Mouse (Mus musculus) Muller cell, postnatal 12 days (primary cell): ENCODE measurements around the gene Tmcc3.

Source experiments
- DNase-seq: peaks from one replicate; pipeline ENCODE4 v3.0.0-alpha.2; 2015; ENCODE audit errors: inconsistent ontology term

Gene Tmcc3

DNA sequence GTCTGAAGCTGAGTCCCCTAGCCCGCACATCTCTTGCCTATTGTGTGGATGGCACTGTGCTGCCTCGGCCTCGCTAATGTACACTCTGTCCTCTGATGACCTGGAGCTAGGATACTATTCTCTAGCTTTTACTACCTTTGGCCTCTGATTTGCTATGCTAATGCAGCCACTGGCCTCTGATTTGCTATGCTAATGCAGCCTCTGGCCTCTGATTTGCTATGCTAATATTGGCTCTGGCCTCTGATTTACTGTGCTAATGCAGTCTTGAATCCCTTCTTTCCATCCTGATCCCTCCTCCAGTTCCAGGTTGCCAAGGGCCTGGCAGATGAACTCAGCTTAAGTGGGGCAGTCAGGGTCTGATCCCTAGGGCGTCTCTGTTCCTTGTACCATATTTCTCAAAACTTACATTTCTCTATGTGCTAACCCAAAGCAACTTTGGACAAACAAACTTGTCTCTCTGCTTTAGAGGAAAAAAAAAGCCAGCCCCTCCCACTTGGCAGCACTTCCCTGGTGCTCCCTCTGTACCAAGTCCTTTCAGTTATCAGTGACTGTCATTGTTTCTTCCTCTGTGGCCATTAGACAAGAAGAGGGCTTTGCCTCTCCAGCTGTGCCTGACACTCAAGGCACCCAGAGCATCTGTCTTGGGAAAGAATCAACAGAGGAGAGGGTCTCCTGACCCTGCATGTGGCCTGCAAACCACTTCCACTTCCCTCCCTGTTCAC, 237.9 kb downstream of the Tmcc3 start:
- no peak for DNase-seq

DNA sequence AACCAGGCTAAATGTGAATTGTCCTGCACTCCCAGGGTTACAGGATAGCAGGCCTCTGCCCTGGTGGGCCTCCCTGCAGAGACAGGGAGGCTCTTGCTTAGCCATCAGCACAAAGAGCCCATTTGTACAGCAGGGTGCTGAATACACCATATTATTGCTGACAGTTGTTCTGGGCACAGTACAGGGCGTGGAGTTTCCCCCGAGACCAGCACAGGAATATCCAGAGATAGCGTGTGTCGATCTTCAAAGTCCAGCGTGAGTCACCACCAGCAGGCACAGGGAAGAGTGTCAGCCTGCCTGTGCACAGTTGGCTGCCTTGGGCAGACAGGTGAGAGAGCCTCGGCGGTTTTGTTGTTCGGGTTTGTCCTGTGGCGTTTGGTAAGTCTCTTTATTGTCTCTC, 238.9 kb downstream of the Tmcc3 start:
- no peak for DNase-seq

DNA sequence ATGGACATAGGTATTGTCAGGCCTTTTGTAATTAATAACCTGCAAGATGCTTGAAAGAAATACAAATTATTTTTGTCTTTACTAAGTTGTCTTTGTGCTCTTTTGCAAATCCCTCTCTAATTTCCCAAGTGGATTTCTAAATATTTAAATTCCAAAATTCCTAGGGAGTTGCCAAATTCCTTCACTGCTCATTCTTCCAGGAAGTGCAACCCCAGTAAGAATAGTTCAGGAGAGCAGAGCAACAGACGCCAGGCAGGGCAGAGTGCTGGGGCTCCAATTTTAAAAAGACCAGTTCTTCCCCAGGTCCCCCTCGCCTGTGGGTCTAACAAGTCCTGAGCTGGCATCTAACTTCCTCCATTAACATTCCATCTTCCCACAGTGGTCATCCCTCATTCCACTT, 239.3 kb downstream of the Tmcc3 start:
- peak; percentile 55 for DNase-seq

DNA sequence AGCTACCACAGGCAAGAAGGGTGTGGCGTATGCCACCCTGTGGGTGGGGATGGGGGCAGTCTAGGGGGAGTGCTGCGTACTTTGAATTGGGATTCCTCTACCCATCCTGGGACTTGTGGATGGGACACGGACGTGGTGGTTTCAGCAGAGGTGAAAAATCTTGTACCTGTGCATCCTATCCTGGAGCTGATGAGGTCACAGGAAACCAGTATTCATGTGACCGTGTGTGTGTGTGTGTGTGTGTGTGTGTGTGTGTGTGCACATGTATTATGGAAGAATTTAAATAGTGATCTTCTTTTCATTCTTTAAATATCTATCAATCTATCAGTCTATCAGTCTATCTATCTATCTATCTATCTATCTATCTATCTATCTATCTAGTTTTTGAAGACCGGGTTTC, 239.8 kb downstream of the Tmcc3 start:
- no peak for DNase-seq

DNA sequence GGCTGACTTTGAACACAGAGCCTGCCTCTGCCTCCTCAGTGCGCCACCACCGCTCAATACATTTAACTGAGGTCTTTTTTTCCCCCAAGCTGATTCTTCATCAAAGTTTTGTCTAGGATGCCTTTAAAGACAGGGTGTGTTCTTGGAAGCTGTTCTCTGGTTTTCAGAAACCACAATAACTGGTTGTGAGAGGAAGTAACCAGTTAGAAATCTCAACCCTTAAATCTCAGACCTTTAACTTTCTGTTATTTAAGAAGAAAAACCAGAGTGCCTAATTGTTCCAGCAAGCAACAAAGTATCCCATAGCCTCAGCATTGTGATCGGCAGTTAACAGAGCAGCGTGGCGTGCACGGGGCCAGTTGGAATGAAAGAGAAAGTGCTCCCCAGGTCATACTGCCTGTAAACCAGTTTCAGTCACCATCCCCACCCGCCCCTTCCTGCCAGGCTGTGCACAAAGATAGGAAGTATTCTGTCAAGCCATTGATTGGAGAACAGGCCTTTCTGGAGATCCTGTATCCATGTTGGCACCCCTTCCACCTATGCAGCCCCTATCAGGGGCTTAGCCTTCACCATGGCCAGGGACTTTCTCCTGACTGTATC, 240.3 kb downstream of the Tmcc3 start:
- no peak for DNase-seq

DNA sequence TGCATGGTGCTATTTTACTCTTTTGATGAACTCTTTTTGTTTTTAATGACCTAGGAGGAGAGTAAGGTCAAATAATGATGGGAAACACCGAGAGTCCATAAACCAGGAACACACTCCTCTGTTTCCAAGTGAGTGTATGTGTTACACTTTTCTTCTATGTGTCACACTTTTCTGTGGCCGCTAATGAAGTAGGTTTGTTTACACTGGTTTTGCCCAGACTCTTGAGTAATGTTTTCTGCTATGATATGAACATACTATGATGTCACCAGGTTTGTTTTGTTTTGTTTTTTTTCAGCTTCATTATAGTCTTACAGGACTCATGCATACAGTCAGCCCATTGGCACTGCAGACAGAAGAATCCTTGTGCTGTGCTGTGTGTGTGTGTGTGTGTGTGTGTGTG, 243.6 kb downstream of the Tmcc3 start:
- DNase-seq, result no peak

DNA sequence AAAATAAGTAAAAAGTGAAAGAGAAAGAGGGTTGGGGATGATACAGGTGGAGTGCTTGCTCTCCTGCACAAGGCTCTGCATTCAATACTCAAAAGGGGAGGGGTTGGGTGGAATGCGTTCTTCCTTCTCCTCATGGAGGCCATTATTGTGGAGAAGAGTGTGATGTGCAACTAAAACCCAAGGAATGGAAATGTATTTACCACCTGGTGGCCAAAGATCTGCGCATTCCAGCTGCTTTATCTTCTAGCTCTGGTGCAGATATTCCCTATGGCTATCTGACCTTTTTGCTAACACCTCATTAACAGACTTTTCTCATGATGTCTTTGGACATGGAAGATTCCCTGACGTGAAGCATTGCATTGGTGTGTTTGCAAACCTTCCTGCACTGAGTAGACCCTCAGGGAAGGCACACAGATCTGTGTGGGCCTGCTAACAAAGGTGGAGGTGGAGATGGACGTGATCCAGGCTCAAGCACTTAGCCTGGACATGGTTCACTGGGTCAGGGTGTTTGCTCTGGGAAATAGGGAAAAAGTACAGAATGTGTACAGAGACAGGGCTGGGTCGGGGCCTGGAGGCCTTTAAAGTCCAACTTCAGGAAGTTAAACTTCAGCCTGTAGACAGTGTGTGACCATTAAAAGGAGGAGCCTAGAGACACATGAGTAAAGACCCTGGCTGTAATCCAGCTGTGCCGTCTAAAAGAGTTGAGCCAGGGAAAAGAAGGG, 245.8 kb downstream of the Tmcc3 start:
- DNase-seq, result no peak

DNA sequence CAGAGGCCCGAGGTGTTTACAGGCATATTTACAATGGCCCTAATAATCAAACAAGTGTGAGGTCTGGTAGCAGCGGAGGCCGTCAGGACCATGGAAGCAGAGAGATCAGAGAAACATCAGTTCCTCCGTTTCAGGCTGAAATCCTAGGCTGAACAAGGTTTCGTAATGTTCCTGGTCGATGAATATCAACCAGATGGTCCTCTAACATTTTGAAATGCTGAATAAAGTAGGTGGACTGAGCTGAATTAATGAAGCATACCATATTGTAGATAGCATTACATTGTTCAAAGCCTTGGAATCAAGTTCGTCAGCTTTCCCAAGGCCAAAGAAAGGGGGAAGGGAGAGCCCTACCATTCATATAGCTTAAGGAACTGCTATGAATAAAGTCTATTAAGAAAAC, 247.1 kb downstream of the Tmcc3 start:
- no peak for DNase-seq

DNA sequence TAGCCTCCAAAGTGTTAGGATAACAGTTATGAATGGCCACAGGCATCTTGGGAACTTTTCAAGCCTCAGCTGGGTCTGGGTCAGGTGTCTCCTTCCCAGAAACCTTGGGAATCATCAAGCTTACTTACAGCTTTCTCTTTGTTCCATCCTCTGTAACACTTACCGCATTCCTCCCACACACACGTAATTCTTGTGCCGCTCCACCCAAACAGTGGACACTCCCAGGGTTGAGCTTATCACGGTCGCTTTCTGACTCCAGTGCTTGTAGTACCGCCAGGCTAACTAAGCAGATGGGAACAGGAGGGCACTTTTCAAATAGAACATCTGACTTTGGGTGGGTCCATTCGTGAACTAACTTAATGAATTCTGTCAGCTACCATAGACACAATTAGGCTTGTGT, 249.6 kb downstream of the Tmcc3 start:
- DNase-seq, result peak; percentile 37

DNA sequence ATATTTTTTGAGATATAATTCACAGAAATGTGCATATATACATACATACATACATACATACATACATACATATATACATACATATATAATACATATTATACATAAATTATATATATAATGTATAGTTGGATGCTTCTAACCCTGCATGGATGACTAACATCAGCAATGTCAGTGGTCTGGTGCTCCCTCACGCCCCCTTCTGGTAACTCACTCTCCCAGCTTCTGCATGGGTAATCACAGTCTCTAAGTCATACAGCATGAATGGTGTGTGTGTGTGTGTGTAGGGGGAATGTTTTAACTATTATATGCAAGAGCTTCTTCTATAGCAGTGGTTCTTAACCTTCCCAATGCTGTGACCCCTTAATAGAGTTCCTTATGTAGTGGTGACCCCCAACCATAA, 250.4 kb downstream of the Tmcc3 start:
- DNase-seq, result no peak

DNA sequence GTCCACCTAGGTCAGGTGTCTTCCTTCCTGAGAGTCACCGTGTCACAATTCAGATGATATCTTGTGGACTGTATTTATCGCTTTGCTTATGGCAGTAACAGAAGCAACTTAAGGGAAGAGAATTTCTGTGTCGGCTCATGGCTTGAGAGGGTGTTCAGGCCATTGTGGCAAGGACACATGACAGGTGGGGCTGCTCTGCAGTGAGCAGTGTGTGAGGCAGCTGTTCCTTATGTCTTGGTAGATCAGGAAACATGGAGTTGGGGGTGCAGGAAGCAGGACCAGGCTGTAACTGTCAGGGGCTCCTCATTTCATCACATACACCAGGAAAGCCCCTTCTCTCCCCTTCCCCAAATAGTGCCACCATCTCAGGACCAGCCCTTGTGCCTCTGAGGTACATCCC, 251.2 kb downstream of the Tmcc3 start:
- DNase-seq, result no peak

DNA sequence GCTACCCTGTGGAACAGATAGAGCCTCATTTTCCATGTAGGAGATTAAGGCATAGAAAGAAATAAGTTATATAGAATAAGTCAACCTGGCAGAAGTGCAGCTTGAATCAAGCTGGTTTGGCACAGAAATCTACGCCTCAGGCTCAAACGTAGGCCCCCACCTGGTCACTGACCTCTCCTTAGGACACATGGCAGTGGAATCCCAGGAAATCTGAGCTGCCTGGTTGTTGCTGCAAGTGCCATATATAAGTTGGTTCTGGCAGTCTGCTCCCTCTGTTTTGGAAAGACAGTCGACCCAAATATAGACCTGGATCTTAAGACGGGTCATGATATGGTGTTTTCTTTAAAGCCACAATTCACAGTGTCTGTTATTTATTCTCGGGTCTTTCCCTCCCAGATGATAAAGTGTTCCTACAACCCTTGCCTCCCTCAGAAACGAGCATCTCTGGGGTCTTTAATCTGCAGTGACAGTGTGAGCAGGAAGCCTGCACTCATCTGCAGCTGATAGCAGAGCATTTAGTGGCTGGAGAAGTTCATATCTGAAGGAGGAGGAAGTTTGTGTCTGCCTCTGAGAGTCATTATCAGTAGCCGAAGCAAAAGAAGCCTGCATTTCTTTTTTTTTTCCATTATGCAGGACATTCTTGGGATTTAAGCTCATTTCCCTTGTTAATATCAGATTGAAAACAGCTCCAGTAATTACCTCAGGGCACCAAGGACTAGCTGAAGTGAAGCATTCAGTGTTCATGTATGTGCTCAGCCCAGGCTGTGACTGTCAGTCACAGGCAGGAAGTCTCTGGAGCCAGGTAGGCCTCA, 253.9 kb downstream of the Tmcc3 start:
- no peak for DNase-seq

DNA sequence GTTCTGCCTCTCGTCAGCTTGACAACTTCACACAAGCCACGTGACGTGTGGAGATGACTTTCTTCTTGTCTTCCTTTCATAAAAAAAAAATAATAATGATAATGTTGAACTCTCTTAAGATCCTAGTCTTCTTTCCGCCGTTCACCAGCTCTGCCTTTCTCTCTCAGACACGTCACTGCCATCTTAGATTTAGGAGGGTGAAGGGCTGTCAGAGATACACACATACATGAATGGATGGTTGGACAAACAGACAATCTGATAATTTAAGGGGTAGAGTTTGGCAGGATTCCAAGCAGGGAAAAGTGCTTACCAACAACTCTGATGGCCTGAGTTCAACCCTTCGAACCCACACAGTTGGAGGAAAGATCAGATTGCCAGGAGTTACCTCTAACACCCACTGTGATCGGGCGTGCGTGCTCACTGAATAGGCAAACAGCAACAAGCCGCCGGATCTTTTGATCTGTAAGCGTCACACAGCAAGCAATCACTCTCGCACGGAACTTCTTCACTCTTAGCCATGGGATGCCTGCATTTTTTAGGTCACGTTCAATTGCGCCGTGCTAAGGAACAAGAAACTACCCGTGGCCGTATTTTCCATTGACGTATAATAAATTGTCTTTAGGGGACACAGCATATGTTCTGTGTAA, 254.6 kb downstream of the Tmcc3 start:
- no peak for DNase-seq

DNA sequence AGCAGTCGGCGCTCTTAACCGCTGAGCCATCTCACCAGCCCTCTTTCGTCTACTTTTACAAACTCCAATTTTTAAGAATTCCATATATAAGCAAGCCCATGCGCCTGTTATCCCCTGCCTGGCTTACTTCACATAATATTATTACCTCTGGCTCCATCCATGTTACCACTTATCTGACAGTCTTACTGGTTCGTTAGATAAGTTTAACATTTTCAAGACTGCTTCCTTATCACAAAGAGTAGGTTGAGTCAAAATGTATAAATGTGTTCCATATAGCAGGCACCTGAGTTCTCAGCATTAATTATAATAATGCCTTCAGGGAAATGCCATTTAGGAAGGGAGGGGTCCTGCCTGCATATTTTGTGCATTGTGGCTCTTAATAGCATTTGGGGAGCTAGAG, 255.5 kb downstream of the Tmcc3 start:
- no peak for DNase-seq

DNA sequence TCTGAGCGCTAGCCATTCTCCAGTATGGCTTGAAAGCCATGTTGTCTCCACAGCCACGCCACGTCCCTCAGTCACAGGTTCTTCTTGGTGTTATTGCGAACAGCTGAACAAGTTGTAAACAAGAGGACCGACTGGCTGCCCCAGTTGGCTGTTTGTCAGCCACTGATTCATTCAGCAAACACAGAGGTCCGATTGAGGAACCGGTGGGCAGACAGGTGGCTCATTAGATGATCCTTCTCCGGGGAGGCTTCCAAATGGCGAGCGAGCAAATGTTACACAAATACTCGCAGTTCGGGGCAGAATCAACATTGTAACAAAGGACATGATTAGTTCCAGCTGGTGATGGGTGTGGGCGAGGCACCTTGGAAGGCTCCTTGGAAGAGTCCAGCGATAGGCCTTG, 256.2 kb downstream of the Tmcc3 start:
- DNase-seq, result peak; percentile 63

DNA sequence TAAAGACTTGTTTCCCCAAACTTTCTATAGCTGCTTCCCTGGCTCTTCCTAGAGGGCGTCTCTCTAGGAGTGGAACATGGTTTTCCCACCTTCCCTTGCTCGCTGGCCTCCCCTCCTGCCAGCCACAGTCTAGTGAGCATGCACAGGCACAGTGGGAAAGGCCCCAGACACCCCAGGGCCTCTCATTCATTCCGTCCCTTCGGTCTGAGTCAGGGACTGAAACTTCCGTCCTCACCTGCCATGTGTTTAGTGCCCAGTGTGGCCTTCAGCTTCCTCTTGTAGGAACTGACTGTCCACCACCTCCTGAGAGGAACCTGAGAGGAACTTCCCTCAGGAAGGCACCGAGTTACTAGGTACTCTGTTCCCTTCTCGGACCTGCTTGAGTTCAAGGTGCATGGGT, 257.1 kb downstream of the Tmcc3 start:
- no peak for DNase-seq

DNA sequence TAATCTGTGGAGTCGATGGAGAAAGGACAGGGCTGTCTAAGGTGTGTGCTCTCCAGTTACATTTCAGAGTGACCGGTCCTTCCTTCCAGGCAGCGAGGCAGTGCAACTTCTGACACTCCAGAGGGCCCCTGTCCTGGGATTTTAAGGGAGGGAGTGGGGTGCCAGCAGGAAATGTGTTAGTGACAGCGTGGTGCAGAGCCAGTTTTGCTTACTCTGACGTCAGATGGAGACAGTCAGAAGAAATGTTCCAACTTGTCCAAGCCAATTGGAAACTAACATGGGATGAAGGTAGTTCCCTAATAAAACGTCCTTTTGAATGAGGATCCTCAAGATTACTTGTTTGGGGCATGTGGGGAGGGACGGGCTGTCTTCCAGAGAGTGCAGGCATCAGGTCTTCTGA, 258.0 kb downstream of the Tmcc3 start:
- no peak for DNase-seq

DNA sequence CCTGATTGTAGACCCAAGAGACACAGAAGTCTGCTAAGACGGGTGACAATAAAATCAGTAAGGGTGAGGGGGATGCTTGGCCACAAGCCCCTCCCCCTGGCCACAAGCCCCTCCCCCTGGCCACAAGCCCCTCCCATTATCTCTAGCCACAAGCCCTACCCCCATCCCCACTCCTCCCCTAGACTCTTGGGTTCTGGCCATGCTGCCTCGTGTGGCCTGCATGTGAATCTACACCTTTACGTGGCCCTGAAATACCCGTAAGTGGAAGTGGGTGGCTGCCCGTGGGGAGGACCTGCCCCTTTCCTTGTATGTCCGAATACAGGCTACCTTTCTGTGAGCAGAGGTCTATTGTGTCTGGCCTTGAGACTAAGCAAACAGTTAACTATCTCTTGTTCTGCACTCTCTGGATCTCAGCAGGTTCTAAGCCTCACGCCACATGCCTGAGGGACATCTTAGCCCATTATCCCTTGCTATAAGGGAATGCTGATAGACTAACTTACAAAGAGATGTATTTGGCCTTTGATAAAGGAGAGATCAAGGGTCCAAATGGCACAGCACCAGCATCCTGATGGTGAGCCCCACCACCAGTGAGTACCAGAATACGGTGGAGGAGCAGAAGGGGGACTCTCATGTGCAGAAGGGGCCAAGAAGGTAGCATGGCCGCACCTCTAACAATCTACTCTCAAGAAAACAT, 260.3 kb downstream of the Tmcc3 start:
- no peak for DNase-seq

DNA sequence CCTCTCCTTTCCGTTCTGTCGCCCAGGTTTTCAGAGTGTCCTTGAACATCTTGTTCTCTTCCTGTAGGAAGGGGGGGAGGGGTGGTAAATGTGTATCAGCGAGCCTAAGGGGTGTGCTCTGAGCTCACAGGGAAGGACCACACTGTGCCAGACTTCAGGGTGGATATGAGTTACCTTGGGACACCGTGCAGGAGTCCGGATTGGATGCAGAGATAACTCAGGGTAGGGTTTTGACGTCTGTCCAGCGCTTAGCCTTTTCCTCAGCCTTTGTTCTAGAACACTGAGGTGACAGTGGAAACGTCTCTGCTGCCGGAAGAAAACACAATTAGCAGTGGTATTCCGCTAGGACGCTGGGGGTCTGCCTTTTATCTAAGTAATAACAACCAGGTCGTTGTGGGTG, 261.0 kb downstream of the Tmcc3 start:
- DNase-seq, result no peak

DNA sequence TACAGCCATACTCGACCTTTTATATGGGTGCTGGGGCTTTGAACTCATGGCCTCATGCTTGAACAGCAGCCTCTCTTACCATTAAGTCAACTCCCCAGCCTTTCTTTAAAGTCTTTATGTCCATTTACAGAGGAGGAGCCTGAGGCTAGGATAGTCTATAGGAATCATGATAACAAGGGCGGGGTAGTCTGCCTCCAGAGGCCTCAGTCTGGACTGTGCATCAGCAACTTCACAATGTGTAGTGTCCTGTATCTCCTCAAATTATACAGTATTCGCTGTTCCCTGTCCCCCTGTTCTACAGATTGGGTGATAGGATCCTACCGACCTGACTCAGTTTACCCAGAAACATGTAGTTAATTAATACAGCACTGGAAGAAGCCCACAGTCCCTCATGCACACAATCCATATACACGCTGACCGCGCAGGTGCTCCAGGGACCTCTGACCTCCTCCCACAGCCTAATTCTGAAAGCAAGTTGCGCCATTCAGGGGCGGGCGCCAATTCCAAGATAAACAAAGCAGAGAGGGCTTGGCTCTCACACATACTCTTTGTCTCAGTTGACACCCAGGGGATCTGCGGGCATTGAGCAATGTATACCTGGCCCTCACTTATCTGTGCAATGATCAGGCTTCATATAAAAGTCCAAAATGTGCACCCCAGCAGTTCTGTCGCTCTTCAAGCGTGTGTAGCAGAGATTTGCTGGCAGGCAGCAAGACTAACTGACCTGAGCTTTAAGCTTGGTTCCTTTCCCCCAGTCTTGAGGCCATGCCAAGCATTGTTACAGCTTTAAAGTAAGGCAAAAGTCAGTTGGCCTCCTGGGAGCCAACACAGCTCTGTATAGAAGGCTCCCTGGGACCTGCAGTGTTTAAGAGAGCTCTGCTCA, 262.9 kb downstream of the Tmcc3 start:
- no peak for DNase-seq
